Mouse (Mus musculus) embryo, embryonic 10 days (tissue): ENCODE results near the gene Cdkal1.

ENCODE experiments used
- DNase-seq: peaks from one replicate; pipeline ENCODE4 v3.0.0-alpha.2; 2015; ENCODE audit warnings: low spot score

The Cdkal1 gene

DNA sequence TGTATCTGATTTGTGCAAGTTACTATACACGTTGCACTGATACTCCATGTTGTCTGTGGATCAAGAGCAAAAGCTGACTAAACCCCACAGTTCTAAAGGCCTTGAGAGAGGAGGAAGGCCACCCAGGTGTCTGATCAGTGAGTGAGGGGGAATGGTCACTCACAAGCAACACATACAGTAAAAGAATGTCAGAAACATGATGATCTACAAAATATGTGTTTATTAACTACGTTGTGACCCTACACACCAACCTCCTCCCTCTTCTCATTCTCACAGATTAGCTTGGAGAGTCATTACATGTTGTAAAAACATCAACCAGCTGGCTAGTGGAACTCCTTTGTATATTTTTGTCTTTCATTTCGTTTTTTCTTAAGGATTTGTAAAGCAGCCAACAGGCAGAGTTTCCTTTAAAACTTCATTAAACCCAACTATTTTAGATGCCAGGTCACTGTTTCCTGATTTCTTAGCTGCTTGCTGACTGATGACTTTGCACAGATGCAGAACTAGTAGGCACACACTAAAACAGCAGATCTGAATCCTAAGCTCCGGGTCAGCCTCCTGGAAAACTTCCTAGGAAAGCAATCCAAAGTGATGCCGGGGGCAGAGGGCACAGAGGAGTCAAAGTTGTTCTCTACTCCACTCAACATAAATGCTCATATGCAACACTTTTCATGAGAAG, 157.0 kb downstream of the Cdkal1 start:
- no peak for DNase-seq

DNA sequence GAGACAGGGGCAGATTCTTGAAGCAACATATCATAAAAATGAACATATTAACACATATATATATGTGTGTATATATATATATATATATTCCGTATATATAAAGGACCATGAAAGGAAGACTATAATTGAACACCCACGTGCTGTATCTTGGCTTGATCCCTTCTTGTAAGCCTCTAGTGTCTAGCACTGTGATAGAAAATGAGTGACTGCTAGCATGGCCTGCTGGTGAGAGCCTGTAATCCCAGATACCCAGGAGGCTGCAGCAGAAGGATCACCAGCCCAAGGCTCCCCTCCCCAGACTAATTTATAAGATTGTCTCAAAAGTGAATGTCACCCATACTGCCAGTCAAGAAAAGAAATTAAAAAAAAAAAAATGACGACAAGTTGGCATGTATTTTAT, 158.2 kb downstream of the Cdkal1 start:
- DNase-seq = no peak

DNA sequence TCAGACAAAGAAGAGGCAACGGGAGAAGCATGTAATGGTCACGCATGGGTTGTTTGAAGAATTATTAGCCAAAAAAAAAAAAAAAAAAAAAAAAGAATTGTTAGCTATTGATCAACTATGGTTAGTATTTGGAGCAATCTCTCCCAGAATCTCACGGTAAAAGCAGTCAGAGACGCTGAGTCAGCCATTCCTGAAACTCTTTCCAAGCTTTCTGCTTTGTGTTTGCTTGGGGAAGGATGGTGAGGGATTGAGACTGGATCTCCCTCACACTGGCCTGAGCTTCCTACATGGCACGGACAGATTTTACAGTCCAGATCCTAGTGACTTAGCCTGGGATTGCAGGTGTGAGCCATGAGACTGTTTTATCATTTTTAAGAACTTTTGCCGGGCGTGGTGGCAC, 164.7 kb downstream of the Cdkal1 start:
- no peak for DNase-seq

DNA sequence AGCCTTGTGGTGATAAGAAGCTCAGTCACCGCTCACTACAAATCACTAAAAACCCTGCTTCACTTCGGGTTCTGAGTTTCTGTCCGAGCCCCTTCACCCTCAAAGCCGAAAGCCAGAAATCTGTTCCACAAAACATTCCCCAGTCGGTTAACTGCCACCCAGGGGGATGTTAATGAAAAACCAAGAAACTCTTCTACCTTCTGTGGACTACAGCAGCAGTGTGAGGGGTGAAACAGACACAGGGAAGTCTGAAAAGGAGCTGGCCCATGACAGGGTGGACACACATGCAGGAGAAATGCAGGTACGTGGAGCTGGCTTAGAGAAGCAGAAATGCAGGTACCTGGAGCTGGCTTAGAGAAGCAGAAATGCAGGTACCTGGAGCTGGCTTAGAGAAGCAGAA, 166.6 kb downstream of the Cdkal1 start:
- no peak for DNase-seq

DNA sequence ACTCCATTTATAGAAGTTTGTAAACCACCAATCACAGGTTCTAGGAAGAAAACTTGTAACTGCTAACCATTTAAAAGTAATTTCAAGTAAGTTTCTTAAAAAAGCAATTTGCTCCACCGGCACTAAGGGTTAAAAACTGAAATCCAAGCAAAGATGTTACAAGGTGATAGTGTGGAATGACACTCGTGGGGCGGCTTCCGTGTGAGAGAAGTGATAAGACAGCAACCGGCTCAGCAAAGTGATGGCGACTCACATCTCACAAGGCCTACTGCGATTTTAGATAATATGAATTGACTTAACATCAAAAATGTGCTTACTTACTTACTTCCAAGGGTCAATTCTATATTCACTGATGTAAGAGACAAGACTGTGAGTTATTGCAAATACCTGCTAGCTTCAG, 167.6 kb downstream of the Cdkal1 start:
- no peak for DNase-seq

DNA sequence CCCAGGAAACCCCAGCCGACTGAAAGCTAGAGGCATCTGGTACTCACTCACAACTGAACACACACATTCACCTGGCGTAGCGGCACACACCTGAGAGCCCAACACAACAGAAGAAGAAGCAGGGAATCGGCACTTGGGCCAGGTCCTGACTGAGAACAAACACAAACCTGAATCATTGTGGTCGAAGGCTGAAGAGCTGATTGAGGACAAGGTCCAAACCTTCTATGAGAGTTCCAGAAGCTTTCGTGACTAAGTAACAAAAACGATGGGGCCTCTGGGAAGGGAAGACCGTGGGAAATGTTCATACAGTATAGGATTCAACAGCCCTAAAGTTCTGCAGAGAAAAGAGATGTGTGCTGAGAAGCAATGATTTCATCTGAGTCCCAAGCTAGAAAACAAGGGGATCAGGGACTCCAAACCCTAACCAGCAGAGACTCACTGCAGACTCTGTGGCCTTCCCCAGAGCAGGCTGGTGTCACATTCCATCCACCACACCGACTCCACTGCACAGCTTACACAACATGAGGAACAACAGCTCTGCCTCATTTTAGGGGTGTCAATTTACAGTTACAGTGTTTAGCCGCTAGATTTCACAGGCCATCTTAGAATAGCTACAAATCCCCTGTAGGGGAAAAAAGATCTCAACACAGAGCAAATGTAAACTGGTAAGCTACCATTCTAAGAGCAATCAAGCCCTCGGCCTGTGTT, 175.8 kb downstream of the Cdkal1 start:
- DNase-seq = no peak

DNA sequence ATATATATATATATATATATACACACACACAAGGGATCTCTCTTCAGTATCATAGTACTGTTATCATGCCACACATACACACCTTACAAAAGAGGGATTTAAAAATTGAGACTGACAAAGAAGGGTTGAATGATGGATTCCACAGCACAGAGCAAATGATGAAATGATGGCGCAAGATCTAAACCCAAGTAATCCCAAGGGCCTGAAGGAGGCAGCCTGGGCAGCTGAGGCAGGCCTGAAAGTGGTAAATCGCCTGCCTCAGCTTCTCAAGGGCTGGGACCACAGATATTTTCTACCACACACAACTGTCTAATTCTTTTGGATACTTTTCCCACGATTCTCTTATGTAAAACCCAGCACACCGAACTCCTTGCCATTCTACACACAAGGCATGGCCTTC, 177.9 kb downstream of the Cdkal1 start:
- no peak for DNase-seq

DNA sequence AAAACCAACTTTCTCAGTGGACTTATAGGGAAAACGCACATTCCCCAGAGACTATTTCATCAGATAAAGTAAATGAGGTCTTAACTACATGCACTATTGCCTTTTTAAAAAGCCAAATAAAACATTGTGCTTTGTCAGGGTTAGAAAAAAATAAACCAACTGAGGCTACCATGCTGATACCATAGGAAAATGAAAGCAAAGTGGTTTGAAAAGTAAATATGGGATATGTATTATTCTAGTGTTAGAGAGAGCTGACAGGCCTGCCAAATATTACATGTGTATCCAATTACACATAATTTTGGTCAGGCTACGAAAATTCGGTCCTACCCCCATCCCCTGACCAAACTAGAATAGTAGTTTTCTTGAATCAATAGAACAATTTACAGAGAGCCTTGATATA, 184.8 kb downstream of the Cdkal1 start:
- no peak for DNase-seq

DNA sequence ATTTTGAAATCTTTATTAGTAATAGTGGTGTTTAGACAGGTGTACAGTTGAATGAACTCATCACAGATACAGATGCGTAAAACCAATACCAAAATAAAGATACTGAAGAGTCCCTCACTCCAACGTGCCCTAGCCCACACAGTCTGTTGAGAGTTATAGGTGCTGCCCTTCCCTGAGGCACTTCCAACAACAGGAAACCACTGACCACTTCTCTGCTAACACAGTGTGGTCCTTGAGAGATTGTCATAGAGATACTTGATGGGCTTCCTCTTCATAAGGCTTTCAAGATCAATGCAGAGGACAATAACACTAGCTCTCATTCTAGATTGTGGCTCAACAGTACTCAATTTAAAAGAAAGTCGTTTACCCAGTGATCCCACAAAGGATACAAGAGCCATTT, 191.6 kb downstream of the Cdkal1 start:
- DNase-seq = no peak

DNA sequence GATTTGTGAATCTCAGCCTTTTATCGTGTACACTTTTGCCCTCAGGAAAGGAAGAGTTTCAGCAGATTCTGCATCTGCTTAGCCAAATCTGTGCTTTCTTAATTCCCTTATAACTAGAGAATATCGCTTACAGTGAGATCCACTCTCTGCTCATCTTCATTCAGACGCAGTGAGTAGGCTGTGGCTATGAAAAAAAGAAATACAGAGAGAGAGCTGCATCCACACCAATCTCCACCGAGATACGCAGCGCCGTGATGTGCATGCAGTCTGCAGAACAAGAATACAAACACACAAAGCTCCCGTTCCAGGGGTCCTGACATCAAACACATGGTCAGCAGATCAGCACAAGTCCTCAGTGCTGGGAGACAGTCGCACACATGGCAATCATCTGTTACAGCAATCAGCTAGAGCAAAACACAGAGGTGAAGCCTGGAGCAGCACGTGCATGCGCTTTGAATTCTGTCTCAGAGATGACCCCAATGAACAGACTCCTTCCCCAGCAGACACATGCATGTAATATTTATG, 199.6 kb downstream of the Cdkal1 start:
- peak; percentile 68 for DNase-seq

DNA sequence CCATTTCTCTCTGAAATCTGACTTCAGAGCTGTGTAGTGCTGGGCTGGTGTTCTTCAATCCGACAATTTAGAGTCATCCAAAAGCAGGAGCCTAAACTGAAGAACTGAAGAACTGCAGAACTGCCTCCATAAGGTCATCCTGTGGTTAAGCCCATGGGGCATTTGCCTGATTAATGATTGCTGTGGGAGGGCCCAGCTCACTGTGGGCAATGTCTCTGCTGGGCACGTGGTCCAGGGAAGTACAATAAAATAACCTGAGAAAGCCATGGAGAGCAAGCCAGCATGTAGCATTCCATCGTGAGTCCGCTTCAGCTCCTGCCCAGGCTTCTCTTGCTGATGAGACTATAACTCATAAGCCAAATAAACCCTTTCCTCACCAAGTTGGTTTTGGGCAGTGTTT, 202.1 kb downstream of the Cdkal1 start:
- no peak for DNase-seq

DNA sequence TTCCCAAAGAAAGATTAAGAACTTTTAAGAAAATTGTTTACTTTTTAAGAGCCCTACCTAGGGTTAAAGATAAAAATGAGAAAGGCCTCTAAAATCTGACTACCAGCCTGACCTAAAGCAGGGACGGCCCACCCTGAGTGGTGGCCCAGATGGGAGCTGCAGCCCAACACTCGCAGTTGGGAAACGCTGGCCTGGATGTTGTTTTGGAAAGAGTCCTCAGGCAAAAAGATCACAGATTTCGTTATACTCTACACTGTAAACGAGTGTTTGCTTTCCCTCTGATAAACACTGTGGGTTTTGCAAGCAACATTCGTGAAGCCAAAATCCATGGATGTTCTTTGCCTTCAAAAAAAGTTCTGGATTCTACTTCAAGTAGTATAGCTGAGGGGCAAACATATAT, 202.7 kb downstream of the Cdkal1 start:
- DNase-seq = no peak

DNA sequence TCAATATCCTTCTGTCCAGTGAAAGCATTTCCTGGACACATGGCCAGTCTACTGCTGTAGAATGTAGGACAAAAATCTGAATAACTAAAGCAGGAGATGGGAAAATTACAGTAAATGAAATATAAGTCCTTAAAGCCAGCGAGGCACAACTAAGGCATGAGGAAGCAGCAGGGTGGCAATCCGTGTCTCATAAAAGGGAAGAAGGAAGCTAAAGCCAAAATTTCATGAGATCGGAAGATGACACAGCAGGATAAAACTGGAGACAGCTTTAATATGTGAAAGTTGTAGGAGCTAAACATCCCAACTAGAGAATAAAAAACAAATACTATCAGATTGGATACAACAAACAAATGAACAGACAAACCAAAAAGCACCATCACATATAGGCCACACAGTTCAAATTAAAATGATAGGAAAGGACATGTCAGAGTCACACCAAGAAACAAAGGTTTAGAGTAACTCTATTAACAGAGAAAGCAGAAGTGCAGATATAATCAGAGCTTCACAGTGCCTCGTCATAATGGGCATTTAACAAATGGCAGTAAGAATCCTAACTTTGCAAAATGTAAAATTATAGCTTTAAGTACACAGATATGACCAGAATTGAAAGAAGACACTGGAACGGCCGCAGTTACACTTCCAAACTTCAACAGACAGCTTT, 204.8 kb downstream of the Cdkal1 start:
- DNase-seq = no peak

DNA sequence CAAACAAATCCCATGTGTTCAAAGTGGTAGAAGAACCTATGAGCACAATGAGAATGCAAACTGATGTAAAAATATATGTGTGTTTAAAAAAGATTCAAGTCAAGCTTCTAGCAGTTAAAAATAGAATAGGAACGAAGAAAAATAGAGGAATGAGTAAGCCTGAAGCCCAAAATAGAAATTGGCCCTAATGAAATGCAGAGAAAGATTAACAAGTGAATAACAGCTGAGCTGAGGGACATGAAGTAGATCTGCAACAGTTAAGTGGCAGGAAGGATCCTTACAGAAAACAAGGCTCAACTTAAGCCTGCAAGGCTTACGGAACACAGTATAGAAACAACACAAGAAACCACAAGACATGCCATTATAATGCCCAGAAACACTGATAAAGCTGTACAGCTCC, 205.9 kb downstream of the Cdkal1 start:
- DNase-seq = no peak

DNA sequence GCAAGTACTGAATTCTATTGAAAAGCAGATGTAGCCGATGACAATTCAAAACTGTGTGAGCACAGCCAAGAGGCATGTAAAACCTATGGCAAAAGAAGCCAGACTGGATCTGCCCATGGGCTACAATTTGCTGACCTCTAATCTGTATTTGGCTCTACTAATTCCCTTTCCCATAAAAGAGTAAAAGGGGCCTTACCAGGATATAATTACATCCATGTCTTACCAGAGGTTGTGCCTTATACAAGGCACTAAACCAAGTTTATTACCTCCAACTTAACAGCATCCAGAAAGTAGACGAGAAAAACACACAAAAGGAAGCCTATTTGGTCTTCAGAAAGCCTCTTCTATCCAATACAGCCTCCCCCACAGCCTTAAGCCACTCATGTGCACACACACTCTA, 213.2 kb downstream of the Cdkal1 start:
- no peak for DNase-seq

DNA sequence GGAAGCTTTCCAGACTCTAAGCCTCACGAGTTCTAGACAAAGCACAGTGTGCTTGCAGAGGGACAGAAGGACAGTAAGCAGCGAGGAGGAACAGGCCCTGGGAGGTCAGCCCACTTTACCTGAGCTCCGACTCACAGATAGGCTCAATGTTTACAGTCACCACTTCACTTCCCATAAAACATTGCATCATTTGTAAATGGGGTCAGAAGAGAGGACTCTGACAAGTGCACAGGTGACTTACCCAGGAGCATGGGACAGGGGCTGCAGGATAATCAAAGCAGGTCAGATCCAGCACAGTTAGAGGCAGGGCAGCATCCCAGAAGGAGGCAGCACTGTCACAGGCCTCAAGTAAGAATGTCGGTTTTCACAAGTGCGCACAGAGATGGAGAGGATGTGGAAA, 214.3 kb downstream of the Cdkal1 start:
- DNase-seq = no peak

DNA sequence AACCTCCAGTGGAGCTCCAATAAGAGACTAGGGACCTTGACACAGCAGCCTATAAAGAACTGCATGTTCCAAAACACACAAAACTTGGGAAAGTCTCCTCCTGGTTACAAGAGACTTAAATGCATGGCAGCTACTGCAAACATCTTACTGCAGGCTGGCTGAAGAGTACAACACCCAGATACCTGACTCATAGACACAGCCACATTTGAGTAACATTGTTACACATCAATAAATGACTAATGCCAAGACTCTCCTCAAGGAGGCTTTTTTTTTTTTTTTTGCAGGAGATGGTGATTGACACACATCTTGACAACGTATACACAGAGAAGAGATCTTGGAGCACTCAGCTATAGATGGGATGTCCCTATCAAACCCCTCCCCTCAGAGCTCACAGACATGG, 215.3 kb downstream of the Cdkal1 start:
- DNase-seq = no peak

DNA sequence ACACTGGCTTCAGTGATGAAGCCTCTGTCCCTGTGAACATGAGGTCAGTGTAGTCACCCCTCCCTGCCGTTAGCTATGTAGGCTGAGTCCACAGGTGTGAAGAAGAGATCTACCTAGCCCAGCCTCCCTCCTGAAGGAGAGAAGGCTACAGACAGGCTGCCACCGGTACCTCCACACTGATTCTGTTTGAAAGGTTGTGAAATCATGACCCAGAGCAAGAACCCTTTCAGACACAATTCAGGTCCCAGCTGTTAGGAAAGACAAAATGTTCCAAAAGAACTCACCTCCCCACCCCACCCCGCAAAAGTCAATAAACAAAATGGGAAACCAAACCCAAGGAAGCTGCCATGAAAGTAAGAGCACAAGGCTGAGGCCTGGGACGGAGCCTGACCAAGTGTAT, 217.2 kb downstream of the Cdkal1 start:
- DNase-seq = no peak

DNA sequence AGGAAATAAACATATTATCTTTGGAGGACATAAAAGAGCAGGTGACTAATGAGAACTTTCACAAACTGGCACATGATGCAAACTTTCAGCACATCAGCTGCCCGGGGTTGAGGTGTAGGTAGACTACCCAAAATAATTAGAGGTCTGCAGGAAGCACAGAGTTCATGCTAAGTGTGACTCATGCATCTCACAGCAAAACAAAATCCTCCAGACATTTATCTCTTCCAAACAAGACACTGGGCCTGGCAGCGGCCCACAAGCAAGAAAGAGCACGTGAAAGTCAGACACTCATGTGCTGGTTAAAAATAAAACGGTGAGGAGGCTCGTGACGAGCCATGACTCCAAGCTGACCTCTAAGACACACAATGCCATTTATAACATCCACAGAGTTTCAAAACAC, 217.7 kb downstream of the Cdkal1 start:
- no peak for DNase-seq

DNA sequence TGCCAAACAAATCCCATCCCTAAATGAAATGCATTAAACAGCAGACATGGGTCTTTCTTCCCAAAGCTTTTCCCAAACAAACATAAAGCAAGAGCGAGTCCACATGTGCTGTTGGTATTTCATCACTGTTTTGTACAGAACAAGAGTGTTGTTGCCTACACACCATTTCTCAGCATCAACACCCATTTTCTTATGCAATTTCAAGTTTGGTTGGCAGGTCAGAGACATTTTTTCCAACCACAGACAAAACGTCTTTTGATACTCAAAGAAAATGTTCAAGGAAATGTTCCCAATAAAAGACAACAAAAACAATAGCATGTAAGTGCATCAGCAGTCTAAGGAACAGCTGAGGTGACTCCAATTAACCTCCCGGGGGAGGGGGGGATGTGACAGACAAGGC, 219.9 kb downstream of the Cdkal1 start:
- no peak for DNase-seq

DNA sequence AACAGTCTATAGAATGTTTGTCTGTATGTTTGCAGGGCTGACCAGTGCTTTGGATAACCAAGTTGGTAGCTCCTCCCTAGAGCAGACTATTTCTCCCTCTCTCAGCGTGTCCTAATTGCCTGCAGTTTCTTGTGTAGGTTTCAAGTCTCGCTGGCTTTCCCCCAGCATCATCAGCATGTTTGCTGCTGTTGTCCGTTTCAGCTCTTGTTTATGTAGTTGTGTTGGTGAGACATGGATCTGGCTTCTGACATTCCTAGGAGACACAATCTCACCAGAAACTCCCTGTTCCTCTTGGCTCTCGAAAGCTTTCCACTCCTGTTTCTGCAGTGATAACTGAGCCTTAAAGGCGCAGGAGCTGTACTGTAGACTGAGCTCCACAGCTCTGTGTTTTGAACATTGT, 224.1 kb downstream of the Cdkal1 start:
- DNase-seq = no peak

DNA sequence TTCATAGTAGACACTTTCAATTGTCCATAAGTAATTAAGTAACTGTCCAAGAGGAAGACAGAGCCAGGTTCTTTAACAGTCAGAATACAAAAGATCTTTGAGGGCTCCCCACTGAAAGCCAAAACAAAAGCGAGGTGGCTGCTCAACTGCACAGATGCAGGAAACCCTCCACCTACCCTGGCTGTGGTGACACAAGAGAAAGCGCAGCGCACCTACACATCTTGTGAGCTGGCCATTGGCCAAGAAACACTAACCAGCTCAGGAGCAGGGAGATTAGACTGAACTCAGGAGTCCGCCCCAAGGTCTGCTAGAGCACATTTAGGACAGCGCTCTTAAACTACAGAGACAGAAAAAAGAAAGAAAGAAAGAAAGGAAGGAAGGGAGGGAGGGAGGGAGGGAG, 226.9 kb downstream of the Cdkal1 start:
- no peak for DNase-seq

DNA sequence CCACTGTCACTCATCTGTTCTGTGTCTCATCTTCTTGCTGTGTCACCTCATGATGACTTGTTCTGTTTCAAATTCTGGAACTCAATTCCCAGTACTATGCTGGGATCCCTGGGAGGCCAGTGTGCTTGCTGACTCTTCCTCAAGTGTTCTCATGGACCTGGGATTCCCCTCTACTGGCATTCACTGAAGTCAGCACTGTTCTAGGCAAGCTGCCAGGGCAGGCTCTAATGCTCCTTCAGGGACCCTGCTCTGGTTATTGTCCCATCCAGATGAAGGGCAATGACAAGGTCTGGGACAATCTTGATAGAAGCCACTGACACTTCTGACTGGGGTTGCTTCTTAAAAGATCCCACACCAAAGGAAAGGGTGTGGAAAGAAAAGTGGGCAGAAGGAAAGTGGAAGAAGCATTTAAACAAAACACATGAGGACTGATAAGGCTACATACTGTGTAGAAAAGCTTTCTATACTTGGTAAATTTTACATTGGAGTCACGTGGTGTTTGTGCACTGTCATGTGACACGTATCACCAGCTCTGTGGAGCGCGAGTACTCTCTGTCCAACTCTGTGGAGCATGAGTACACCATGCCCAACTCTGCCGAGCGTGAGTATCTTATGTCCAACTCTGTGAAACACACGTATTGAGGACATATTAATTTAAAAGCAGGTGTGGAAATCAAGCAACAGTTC, 227.9 kb downstream of the Cdkal1 start:
- no peak for DNase-seq
